Mouse (Mus musculus): ENCODE data around the gene Strada. TPM values are rescaled to one million over a fixed set of nuclear protein-coding genes. Genes with fewer than 3 reads are reported as not detected.

Gene Strada
- polyA plus RNA-seq, 1 experiment = 32.6 TPM

DNA sequence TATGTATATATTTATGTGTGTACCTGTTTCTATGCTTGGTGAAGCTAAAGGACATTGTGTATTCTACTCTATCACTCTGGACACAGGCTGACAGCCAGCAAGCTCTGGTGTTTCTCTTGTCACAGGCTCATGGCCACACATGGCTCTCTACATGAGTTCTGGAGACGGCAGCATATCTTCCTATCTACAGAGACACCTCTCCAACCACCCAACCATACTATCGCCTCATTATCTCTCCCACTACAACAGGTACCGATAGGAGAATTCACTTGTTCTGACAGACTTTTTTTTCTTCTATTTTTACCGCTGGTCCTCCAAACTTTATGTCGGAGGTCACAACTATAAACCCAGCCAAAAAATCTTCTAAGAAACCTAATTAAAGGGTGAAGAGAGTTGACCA, 9.7 kb downstream of the Strada start:
- Histone ChIP-seq H3K36me3 (ENCODE audit: control insufficient read depth, insufficient read depth, low read length) (0 out of 2 replicates have a peak, but pooled peaks cover 1% of the 10 kb centered on the region), H3K4me3 (ENCODE audit: extremely low read depth, insufficient read depth, insufficient read length) (no peak overlapping the region), H3K27me3 (ENCODE audit: control insufficient read depth, insufficient read depth, low read length) (no peaks in the 10 kb centered on the region), H3K27ac (ENCODE audit: insufficient read depth, low read length) (no peak overlapping the region), H3K4me1 (ENCODE audit: control insufficient read depth, insufficient read depth, insufficient read length) (peaks cover 3% of the 10 kb centered on the region; the same call in 1 of the 2 replicates)
- 75% methylated on average over 5 of the region's 5 CpGs for WGBS
- no peak for TF ChIP-seq POLR2A (IDR thresholded peaks at IDR 0.05; ENCODE audit: low read depth, low read length)
- DNase-seq (ENCODE audit: low read depth in 1 of 2, low spot score in 2 of 2) = no peak

DNA sequence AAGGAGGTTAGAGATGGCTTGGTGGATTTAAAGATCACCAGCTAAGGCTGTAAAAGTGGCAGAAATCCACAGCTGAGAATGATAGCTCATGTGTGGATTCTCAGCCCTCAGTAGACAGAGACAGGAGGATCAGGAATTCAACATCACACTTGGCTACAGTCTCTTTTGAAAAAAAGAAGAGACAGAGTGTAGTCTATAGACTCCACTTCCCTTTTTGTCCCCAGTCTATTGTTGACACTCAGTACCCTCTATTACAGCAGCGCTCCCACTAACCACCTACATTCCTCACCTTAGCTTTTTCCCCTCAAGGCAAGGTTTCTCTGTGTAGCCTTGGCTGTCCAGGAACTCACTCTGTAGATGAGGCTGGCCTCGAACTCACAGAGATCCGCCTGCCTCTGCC, 10.3 kb downstream of the Strada start:
- H3K4me1 ChIP-seq (ENCODE audit: control insufficient read depth, insufficient read depth, insufficient read length) = peaks cover 3% of the 10 kb centered on the region; the same call in 1 of the 2 replicates
- 73% methylated on average over 3 of the region's 3 CpGs for WGBS
- no peak for TF ChIP-seq POLR2A (IDR thresholded peaks at IDR 0.05; ENCODE audit: low read depth, low read length)
- TF ChIP-seq CTCF (IDR thresholded peaks at IDR 0.05; ENCODE audit: extremely low read depth, insufficient read depth, insufficient read length, insufficient replicate concordance) = no peak
- no peaks in the 10 kb centered on the region for H3K27me3 ChIP-seq (ENCODE audit: control insufficient read depth, insufficient read depth, low read length)
- no peak overlapping the region for H3K27ac ChIP-seq (ENCODE audit: insufficient read depth, low read length)
- H3K36me3 ChIP-seq (ENCODE audit: control insufficient read depth, insufficient read depth, low read length) = 0 out of 2 replicates have a peak, but pooled peaks cover 1% of the 10 kb centered on the region
- DNase-seq (ENCODE audit: low read depth in 1 of 2, low spot score in 2 of 2) = no peak
- no peak overlapping the region for H3K4me3 ChIP-seq (ENCODE audit: extremely low read depth, insufficient read depth, insufficient read length)

DNA sequence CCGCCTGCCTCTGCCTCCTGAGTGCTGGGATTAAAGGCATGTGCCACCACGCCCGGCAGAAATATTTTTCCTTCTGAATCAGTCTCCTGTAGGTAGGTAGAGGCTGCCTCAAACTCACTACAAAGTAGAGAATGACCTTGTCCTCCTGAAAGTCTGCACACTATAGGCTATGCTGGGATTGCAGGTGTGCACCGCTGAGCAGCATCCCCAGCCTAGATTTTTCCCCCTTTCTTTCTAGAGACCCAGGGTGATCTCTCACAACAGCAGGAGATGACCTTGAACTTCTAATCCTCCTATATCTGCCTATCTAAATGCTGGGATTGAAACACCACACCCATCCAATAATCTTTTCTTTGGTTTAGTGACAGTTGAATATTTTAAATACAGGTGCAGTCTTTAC, 14.6 kb downstream of the Strada start:
- Histone ChIP-seq H3K27ac (ENCODE audit: insufficient read depth, low read length) (no peak overlapping the region), H3K4me1 (ENCODE audit: control insufficient read depth, insufficient read depth, insufficient read length) (no peaks in the 10 kb centered on the region), H3K4me3 (ENCODE audit: extremely low read depth, insufficient read depth, insufficient read length) (no peak overlapping the region), H3K36me3 (ENCODE audit: control insufficient read depth, insufficient read depth, low read length) (peaks cover 8% of the 10 kb centered on the region), H3K27me3 (ENCODE audit: control insufficient read depth, insufficient read depth, low read length) (no peaks in the 10 kb centered on the region)
- 91% methylated on average over 4 of the region's 4 CpGs for WGBS
- no peak for DNase-seq (ENCODE audit: low read depth in 1 of 2, low spot score in 2 of 2)
- TF ChIP-seq POLR2A (IDR thresholded peaks at IDR 0.05; ENCODE audit: low read depth, low read length) = no peak
- TF ChIP-seq CTCF (IDR thresholded peaks at IDR 0.05; ENCODE audit: extremely low read depth, insufficient read depth, insufficient read length, insufficient replicate concordance) = no peak

DNA sequence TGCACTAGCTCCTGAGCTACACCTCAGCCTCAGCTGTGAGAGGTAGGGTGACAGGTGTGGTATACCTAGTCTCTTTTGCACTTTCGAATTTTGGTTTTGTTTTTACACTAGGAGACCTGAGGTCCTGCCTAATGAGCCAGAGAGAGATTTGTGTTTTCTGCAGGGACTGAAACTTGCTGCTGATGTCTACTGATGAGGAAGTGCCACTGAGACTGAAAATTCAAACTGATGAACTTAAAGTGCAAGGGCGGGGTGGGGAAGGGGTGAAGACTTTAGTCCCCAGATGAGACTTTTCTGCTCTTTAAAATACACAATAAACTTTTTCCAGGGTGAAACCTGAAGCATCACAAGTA, 21.5 kb downstream of the Strada start:
- H3K36me3 ChIP-seq (ENCODE audit: control insufficient read depth, insufficient read depth, low read length) = peaks cover 5% of the 10 kb centered on the region

DNA sequence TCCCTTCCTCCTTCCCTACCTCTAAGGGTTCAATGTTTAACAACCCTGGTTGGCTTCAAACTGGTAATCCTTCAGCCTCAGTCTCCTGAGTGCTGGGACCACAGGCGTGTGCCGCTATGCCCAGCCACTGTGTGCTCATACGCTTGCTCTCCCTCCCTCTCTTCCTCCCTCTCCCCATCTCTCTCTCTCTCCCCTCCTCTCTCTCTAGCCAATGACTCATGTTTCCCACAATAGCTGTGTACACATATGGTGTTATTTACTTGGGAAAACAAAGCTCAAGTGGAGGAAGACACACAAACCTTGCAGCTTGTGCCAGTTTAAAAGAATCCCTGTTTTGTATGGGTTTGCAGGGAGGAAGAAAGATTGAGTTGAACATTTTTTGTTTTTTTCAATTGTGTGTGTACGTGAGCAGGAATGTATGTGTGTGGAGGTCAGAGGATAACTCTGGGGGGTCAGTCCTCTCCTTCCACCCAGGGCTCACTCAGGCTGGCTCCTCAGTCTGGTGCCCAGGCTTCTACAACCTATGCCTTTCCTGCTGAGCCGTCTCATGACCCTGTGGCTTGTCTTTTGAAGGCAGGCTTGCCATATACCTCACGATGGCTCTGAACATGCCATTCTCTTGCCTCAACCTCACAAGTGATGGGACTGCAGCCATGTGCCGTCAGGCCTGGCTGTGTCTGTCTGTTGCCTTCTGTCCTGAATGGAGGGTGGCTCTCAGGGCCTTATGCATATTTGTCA, 22.1 kb downstream of the Strada start:
- H3K4me1 ChIP-seq (ENCODE audit: control insufficient read depth, insufficient read depth, insufficient read length) = peaks cover 6% of the 10 kb centered on the region; the same call in 1 of the 2 replicates
- peak overlapping the region; percentile 41 for H3K27ac ChIP-seq (ENCODE audit: insufficient read depth, low read length)
- no peaks in the 10 kb centered on the region for H3K27me3 ChIP-seq (ENCODE audit: control insufficient read depth, insufficient read depth, low read length)
- no peak for DNase-seq (ENCODE audit: low read depth in 1 of 2, low spot score in 2 of 2)
- H3K36me3 ChIP-seq (ENCODE audit: control insufficient read depth, insufficient read depth, low read length) = peaks cover 3% of the 10 kb centered on the region
- TF ChIP-seq CTCF (IDR thresholded peaks at IDR 0.05; ENCODE audit: extremely low read depth, insufficient read depth, insufficient read length, insufficient replicate concordance) (no peak), POLR2A (IDR thresholded peaks at IDR 0.05; ENCODE audit: low read depth, low read length) (no peak)
- 80% methylated on average over 7 of the region's 7 CpGs for WGBS
- no peak overlapping the region for H3K4me3 ChIP-seq (ENCODE audit: extremely low read depth, insufficient read depth, insufficient read length)

More for the DNA sequence above, 21.5 kb downstream of the Strada start:
- Histone ChIP-seq H3K27me3 (ENCODE audit: control insufficient read depth, insufficient read depth, low read length) (no peaks in the 10 kb centered on the region), H3K27ac (ENCODE audit: insufficient read depth, low read length) (peak overlapping the region; percentile 41), H3K4me3 (ENCODE audit: extremely low read depth, insufficient read depth, insufficient read length) (no peak overlapping the region), H3K4me1 (ENCODE audit: control insufficient read depth, insufficient read depth, insufficient read length) (peaks cover 6% of the 10 kb centered on the region; the same call in 1 of the 2 replicates)
- WGBS = 45% methylated on average over 2 of the region's 2 CpGs
- TF ChIP-seq CTCF (IDR thresholded peaks at IDR 0.05; ENCODE audit: extremely low read depth, insufficient read depth, insufficient read length, insufficient replicate concordance) (no peak), POLR2A (IDR thresholded peaks at IDR 0.05; ENCODE audit: low read depth, low read length) (no peak)
- peak in 1 of 2 experiments; percentile 9 for DNase-seq (ENCODE audit: low read depth in 1 of 2, low spot score in 2 of 2)

DNA sequence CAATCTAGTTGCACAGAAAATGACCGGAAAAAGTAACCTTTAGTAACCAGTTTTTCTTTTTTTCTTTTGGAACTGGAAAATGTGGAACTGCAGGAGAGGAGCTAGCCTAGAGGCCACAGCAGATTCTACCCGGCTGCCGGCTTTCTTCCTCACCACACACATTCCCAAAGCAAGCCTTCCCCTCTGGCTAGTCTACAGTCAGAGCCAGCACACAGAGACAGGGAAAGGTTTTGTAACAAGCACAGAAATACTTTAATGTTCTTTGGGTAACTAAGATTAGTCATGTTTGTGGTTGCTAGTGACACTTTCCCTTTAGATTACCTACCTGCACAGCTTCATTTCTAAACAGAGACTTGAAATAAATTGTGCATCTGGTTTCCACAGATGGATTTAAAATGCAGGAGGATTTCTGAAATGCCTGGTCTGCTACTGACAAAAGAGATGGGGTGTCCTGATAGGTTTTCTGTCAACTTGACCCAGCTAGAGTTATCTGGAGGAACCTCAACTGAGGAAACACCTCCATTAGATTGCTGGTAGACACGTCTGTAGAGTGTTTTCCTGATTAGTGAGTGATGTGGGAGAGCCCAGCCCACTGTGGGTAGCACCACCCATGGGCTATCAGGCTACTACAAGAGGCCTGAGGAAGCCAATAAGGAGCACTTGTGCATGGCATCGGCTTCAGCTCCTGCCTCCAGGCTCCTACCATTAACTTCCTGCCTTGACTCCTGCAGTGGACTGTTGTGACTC, 23.8 kb downstream of the Strada start:
- WGBS = 76% methylated on average over 5 of the region's 5 CpGs

More for the DNA sequence above, 23.8 kb downstream of the Strada start:
- TF ChIP-seq POLR2A (IDR thresholded peaks at IDR 0.05; ENCODE audit: low read depth, low read length) = no peak
- no peak for TF ChIP-seq CTCF (IDR thresholded peaks at IDR 0.05; ENCODE audit: extremely low read depth, insufficient read depth, insufficient read length, insufficient replicate concordance)
- no peaks in the 10 kb centered on the region for H3K27me3 ChIP-seq (ENCODE audit: control insufficient read depth, insufficient read depth, low read length)
- peaks cover 2% of the 10 kb centered on the region for H3K36me3 ChIP-seq (ENCODE audit: control insufficient read depth, insufficient read depth, low read length)
- H3K4me3 ChIP-seq (ENCODE audit: extremely low read depth, insufficient read depth, insufficient read length) = no peak overlapping the region
- no peak overlapping the region for H3K27ac ChIP-seq (ENCODE audit: insufficient read depth, low read length)
- DNase-seq (ENCODE audit: low read depth in 1 of 2, low spot score in 2 of 2) = no peak
- H3K4me1 ChIP-seq (ENCODE audit: control insufficient read depth, insufficient read depth, insufficient read length) = peaks cover 6% of the 10 kb centered on the region; the same call in 1 of the 2 replicates

Data from spleen, adult 2 months (tissue).